Mouse (Mus musculus): ENCODE data around the gene Tbl3.
A peak's percentile ranks its signal among the peaks of the same experiment; 100 is the strongest.
"Not testable (repeated sequence)": the region's sequence is repeated elsewhere in the genome, so short reads cannot be mapped to it uniquely, and the experiment has no call there.

Tbl3 gene

DNA sequence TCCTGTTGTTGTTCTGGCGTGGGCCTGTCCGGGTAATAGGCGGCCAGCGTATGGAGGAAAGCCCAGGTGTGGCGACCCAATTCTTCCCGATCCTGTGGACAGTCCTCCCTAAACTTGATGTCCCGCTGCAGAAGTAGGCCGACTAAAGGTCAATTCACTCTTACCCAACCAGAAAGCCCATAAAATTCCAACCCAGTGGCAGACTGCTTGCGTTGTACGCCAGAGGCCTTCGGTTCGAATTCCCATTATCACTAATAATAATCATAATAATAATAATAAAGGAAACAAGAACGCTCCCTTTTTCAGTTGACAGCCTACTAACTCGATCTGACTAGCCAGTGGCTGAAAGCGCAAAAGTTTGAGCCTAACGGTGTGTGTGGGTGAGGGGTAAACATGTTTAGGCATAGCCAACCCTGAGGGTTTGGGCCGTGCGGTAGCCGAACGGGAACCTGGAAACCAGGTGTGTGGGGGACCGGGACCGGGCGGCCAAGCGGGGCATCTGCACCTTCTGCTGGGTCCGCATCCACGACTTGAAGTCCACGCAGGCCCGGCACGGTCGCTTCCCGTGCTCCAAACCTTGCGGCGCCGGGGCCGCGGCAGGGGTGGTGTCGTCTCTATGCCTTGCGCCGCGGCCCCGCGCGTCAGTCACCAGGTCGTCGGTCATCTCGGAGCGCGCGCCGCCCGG lies 12.0 kb downstream of the Tbl3 start:
- DNase-seq, result no peak

GRCm38 (mm10) chr17:24692385-24692784 lies 15.1 kb downstream of the Tbl3 start:
- DNase-seq, result no peak

DNA sequence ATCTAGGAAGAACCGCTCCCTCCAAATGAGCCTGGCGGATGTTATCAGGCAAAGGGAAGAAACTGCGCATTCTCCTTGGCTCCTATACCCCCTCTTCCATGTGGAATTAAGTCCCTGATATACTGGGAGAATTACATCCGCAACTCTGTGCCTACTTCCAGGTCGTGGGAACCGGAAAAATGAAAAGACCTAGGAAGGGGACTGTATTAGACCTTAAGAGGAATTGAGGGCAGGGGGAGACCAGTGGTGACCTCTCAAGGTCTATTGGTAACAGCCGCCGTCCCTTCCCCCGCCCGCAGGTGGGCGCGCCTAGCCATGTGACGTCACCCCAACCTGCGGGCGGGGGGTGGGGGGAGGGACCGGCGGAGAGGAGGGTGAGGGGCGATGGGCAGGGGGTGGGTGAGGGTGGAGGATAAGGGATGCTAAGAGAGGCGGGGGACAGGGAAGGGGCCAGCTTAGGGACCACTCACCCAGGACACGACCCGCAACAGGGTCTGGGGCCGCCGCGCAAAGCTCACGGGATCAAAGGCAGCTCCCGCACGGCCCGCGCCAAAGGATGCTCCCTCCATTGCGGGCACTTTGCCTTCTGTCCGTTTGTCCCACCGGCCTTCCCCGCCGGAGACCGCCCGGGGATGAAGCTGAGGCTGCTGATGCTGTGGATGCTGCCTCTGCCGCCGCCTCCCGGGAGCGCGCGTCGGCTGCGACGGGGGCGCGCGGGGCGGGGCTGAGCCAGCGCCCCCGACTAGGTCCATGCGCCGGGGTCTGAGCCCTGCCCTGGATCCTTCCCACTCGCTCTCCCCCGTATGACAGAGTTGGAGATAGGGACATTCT lies 18.0 kb downstream of the Tbl3 start, which contains the start of gene Syngr3:
TSS of gene Syngr3 (minus strand) at position 705 of the 831 bp plus-strand sequence.
- DNase-seq, result no peak

DNA sequence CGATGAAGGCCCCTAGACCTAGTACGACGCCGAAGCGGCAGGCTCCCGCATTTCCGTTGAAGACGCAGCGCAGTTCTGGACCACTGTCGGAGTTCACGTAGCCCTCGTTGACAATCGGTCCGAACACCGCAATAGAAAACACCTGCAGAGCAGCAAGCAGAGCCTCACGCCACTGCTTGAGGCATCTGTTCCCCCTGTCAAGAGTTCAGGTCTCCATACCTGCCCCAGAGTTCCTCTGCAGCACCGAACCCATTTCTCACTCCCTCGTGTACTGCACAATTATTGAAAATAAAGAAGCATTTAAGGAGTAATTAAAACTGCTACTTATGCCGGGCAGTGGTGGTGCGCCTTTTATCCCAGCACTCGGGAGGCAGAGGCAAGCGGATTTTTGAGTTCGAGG lies 19.9 kb downstream of the Tbl3 start:
- no peak for DNase-seq

DNA sequence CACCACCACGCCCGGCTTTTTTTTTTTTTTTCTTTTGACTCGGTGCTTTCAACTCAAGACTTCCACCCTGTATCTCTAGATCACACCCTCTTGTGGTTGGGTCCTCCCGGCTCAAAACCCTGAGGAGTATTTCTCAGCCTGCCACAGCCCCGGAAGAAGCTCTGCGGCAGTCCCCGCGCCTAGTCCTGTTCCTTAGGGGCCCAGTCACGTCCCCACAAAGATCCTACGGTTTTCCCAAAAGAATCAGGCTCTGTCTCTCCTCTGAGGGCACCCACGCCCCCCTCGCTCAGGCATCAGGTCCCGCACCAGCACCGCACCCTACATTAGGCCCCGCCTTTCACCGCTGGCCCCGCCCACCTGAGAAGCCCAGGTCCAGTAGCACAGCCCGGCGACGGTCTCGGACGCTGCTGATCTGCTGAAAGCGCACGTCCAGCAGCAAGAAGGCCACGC lies 20.3 kb downstream of the Tbl3 start:
- peak; percentile 72 to 75 for DNase-seq

GRCm38 (mm10) chr17:24686514-24686913 lies 20.9 kb downstream of the Tbl3 start:
- DNase-seq, result peak; percentile 52 to 56

- DNase-seq, result no peak
Measured at GRCm38 (mm10) chr17:24677500-24678080, 29.9 kb downstream of the Tbl3 start.

DNA sequence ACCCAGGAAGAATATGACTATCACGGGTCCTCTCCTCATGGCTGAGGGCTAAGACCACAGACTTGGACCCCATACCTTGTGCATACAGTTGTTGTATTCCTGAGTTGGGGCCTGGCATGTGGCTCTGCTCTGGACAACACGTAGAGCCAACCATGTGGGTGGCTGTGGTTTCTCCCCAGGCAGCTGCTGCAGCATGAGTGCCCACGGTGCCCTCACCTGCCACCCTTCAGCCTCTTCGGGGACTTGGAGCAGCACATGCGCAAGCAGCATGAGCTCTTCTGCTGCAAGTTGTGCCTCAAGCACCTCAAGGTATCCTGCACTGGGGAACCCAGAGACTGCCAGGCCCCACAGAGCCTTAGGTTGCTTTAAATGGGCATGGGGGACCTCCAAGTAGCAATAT lies 30.6 kb downstream of the Tbl3 start:
- DNase-seq, result no peak

DNA sequence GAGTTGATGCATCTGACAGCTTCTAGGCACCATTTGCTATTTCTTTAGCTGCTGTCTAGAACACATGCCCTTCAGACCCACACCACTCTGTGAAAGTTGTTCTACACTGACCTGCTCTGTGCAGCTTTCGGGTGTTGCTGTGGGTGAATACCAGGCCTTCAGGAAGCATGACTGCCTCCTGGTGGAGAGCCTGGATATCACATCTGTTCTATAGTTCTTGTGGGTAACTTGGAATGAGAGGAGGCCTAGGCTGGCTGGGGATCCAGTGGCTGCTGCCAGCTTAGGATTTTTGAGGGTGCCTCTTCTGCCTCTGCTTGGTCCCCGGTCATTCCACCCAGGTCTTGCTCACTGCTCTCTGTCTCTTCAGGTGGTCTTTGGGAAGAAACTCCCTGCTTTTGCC lies 31.3 kb downstream of the Tbl3 start:
- peak; percentile 52 to 74 for DNase-seq

DNA sequence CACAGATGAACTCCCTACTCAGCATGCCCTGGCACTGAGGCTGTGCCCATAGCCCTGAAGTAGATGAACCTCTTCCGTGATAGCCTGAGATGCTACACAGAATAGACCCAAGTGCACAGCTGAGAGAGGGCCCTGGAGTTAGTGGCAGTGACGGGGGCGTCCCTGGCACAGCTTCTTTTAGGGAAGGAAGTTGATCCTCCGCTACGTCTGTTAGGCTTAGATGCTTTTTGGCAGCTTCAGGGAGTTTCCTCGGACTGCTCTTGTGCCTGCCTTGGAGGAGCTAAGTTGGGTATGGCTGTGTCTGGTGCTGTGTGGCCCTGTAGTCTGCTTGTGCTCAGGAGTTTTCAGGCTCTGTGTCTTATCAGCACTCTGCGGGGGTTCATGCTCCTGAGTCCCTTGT lies 33.2 kb downstream of the Tbl3 start:
- no peak for DNase-seq

DNA sequence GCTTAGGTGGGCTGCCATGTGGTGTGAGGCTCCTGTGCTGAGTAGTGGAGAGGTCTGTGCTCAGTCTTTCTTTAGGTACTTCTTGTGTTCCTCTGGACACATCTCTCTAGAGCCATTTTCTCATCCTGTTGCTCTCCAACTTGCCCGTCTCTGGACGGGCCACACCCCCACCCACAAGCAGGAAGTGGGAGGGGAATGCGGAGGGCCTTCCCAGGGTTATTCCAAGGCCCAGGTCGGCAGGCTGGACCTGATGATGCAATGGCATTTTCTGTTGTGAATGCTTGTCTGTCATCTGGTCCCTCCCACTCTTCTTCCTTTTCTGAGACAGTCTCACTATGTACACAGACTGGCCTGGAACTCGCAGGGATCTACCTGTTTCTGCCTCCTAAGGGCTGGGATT lies 35.3 kb downstream of the Tbl3 start:
- peak; percentile 79 to 88 for DNase-seq

DNA sequence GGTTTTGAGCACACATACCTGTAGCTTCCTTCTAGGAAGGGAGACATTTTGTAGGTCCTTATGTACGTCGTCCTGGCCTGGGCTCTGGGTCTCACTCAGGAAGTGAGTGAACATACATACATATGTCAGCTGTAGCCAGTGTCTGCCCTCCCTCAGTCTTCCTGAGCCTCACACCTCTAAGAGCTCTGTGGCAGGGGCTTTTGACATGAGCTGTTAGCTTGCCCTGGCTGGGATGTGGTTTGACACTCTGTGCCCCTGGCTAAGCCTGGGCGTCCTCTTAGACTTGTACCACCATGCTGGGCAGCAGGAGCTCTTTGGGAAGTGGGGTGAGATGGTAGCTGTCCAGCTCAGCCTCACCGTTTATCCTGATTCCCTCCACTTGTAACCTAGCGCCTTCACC lies 36.1 kb downstream of the Tbl3 start:
- DNase-seq, result no peak

GRCm38 (mm10) chr17:24670246-24670844 lies 37.1 kb downstream of the Tbl3 start:
- DNase-seq, result no peak

DNA sequence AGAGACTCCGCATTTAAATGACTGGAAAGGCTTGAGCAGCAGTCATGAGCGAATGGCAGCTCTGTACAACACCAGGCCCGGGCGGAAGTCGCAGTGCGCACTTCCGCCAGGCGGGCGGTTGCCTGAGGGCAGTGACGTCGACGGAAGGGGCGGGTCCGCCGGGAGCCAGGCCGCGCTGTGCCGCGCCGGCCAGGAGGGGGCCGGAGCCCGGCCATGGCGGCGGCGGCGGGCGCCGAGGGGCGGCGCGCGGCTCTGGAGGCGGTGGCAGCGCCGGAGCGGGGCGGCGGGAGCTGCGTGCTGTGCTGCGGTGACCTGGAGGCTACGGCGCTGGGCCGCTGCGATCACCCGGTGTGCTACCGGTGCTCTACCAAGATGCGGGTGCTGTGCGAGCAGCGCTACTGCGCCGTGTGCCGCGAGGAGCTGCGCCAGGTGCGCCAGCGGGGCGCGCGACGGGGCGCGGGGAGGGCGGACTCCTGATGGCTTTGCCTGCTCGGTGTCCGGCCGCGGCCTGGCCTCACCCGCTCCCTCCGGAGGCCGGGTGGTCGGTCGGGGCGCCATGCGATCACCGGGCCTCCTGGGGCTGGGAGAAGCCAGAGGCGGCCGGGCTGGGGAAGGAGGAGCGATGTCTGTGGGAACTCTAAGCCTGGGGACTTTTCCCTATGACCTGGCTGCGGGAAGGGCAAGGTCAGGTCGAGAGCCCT lies 37.8 kb downstream of the Tbl3 start, which contains the start of gene Zfp598:
TSS of gene Zfp598 (plus strand) at position 143 of the 701 bp plus-strand sequence.
- DNase-seq, result peak; percentile 93 to 95

- not testable (repeated sequence) for DNase-seq
Measured at GRCm38 (mm10) chr17:24669214-24669544, 38.3 kb downstream of the Tbl3 start.

- peak; percentile 83 to 88 for DNase-seq
Measured at GRCm38 (mm10) chr17:24667416-24667815, 40.0 kb downstream of the Tbl3 start.

- DNase-seq, result not testable (repeated sequence)
Measured at GRCm38 (mm10) chr17:24667011-24667410, 40.4 kb downstream of the Tbl3 start.

DNA sequence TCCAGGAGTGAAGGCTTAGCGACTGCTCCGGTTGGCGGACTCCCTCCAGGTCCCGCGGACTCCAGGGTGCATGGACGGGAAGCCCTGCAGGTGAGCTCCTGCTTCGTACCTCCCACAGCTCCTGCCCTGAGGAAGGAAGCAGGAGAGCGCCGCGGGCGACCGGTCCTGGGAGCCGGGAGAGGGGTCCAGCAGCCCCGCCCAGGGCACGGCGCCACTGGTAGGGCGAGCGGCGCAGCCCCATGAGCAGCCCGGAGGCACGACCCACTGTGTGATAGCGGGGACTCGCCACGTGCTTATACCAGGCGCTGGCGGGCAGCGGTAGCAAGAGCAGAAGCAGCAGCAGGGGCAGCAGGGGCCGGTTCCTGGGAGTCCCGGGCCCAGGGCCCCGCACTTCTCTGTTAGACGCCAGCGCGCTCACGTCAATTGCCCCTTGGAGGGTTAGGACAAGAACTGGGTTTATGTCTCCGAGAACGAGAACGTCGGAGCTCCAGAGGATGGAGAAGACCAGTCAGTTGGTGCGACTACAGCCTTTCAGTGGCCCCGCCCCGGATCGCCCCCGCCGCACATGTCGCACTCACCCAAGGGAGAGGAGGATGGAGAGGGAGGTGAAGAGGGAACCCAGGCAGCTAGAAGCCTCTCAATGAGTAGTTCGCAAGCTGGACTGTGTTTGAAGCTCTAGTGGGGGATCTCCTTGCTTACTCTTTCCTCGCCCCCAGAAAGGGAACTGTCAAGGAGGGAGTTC lies 49.3 kb downstream of the Tbl3 start, which contains the start of gene Npw:
TSS of gene Npw (minus strand) at position 441 of the 742 bp plus-strand sequence.
- peak; percentile 51 to 52 for DNase-seq

DNA sequence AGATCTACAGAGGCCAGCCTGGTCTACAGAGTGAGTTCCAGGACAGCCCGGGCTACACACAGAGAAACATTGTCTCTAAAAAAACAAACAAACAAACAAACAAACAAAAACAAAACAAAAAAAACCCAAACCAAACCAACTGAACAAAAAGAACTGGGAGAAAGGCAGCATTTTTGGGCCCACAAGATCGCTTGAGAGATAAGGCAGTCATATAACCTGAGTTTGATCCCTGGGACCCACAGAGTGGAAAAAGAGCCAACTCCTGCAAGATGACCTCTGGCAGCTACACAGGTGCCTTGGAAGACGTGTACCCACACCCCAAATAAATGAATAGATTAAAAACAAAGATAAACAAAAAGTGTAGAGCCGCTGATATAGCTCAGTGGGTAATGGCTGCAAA lies 52.5 kb downstream of the Tbl3 start:
- no peak for DNase-seq

DNA sequence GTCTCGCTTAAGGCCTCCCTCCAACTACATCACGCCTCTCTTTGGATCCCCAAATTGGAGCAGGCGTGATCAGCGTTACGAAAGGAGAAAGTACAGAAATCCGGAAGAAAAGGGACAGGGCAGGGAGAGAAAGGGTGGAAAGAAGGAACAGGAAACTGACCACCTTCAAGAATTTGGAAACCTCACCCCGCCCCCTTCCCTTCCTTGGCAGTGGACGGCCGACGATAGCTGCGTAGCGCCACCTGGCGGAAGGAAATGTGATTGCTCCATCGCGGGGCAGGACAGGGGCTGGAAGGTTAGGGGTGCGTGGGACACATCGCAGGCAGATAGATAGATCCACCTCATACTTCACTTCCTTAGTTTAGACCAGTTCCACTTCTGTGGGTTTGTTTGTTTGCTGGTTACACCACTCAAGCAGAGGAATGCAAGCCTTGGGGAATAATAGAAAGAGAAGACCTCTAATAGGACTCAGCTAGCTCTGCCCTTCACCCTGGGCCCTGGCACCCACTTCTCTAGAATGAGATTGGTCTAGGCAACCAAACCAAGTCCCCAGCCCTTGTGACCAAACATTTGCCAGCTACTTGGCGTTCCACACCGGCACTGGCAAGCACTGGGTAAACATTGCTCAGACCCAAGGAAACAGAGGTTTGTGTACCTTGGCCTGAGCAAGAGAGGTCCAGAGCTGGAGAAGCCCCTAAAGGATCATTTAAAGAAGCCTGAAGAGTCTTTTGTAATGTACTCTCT lies 53.3 kb downstream of the Tbl3 start:
- peak; percentile 91 to 93 for DNase-seq

- no peak for DNase-seq
Measured at GRCm38 (mm10) chr17:24651835-24652234, 55.6 kb downstream of the Tbl3 start.

All from lung, adult 18-20 months (tissue).